Mouse (Mus musculus): ENCODE measurements around the gene Nutm2. TPM values are rescaled to one million over a fixed set of nuclear protein-coding genes. Genes with fewer than 3 reads are reported as not detected.
"Not testable (repeated sequence)": the region's sequence is repeated elsewhere in the genome, so short reads cannot be mapped to it uniquely, and the experiment has no call there.

Gene Nutm2
- total RNA-seq, 1 experiment, result not detected

DNA sequence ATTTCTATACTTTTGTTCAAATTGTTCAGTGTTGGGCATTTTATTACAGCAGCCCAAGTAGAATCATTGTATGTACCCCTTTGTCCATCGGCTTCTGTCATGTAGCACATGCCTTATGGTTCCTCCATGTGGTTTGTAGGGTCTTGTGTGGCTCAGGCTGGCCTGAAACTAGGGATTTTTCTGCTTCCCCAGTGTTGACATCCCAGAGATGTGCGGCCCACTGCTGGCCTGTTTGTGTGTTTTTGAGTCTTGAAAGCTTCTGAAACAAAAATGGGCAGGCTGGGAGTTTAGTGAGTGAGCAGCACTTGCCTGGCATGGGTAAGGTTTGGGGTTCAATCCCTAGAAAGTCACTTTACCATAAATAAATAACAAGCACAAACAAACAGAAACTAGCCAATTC, 42.6 kb upstream of the Nutm2 start:
- Histone ChIP-seq H3K9ac (ENCODE audit: insufficient read depth, low read depth, low read length, poor library complexity, severe bottlenecking) (no peak overlapping the region), H3K36me3 (ENCODE audit: control insufficient read depth, insufficient read depth, low read length, poor library complexity, severe bottlenecking) (peaks cover 40% of the 10 kb centered on the region), H3K4me1 (ENCODE audit: control insufficient read depth in 2 of 2, insufficient read depth in 2 of 2, low read length in 2 of 2, poor library complexity in 1 of 2) (no peaks in the 10 kb centered on the region), H3K4me3 (ENCODE audit: insufficient read depth in 1 of 2, low read depth in 1 of 2, low read length in 2 of 2, poor library complexity in 1 of 2, severe bottlenecking in 1 of 2) (no peak overlapping the region), H3K27ac (ENCODE audit: insufficient read depth, low read depth, low read length, poor library complexity, severe bottlenecking) (no peak overlapping the region), H3K9me3 (ENCODE audit: control insufficient read depth, insufficient read depth, low read depth, low read length) (no peaks in the 10 kb centered on the region)
- no peak for TF ChIP-seq ZC3H11A (IDR thresholded peaks at IDR 0.05; ENCODE audit: borderline replicate concordance, low read depth, low read length)
- TF ChIP-seq CHD2 (IDR thresholded peaks at IDR 0.05; ENCODE audit: low read depth, low read length), result no peak
- no peak for TF ChIP-seq MAFK (IDR thresholded peaks at IDR 0.05; ENCODE audit: insufficient read depth, low read depth, low read length)
- no peak for TF ChIP-seq ZNF384 (IDR thresholded peaks at IDR 0.05; ENCODE audit: low read depth, low read length)
- TF ChIP-seq HCFC1 (IDR thresholded peaks at IDR 0.05; ENCODE audit: borderline replicate concordance, insufficient read depth, low read length), result no peak
- in situ Hi-C loops (cut with MboI; ENCODE audit: low sequenced_read_pairs in 2 of 2, unreplicated experiment in 2 of 2), result no loop called here
- no peak for DNase-seq (ENCODE audit: low read depth, low spot score)

DNA sequence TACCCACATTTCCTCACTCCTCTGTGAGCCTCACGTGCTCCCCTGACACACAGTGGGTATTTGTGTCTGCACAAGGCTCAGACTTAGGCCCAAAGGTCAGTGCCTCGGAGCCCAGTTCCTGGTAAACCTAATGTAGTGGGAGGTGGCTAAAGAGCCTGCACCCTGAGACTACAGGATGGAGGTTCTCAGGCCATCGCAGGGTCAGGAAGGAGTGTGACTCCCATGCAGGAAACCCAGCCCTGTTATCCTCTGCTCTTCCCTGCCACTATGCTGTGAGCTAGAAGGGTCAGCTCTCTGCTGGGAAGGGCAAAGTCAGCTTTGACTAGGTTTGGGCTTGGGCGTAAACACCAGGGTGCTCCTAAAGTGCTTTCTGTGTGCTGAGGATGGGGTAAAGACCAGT, 40.4 kb upstream of the Nutm2 start:
- Histone ChIP-seq H3K9ac (ENCODE audit: insufficient read depth, low read depth, low read length, poor library complexity, severe bottlenecking) (no peak overlapping the region), H3K27ac (ENCODE audit: insufficient read depth, low read depth, low read length, poor library complexity, severe bottlenecking) (no peak overlapping the region), H3K4me3 (ENCODE audit: insufficient read depth in 1 of 2, low read depth in 1 of 2, low read length in 2 of 2, poor library complexity in 1 of 2, severe bottlenecking in 1 of 2) (no peak overlapping the region), H3K4me1 (ENCODE audit: control insufficient read depth in 2 of 2, insufficient read depth in 2 of 2, low read length in 2 of 2, poor library complexity in 1 of 2) (no peaks in the 10 kb centered on the region), H3K36me3 (ENCODE audit: control insufficient read depth, insufficient read depth, low read length, poor library complexity, severe bottlenecking) (peaks cover 44% of the 10 kb centered on the region), H3K9me3 (ENCODE audit: control insufficient read depth, insufficient read depth, low read depth, low read length) (no peaks in the 10 kb centered on the region)
- DNase-seq (ENCODE audit: low read depth, low spot score), result no peak
- in situ Hi-C loops (cut with MboI; ENCODE audit: low sequenced_read_pairs in 2 of 2, unreplicated experiment in 2 of 2), result no loop called here
- no peak for TF ChIP-seq CHD2 (IDR thresholded peaks at IDR 0.05; ENCODE audit: low read depth, low read length)
- TF ChIP-seq ZC3H11A (IDR thresholded peaks at IDR 0.05; ENCODE audit: borderline replicate concordance, low read depth, low read length), result no peak
- no peak for TF ChIP-seq HCFC1 (IDR thresholded peaks at IDR 0.05; ENCODE audit: borderline replicate concordance, insufficient read depth, low read length)
- no peak for TF ChIP-seq ZNF384 (IDR thresholded peaks at IDR 0.05; ENCODE audit: low read depth, low read length)
- TF ChIP-seq MAFK (IDR thresholded peaks at IDR 0.05; ENCODE audit: insufficient read depth, low read depth, low read length), result no peak

DNA sequence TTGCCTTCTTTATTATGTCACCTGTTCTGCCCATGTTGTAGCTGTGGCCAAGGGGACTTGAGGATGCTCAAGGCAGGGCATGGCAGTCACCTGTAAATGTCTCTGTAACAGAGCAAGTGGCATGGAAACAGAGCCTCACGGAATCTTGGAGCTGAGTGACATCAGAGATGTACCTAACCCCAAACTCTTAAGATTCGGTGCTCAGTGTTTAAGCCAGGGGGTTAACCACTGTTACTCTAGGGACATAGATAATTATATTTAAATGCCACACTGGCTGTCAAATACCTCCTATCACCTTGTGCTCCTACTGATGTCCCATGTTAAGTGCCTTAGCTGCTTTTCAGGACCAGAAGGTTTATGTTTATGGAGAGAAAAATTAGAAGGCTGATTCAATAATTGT, 23.3 kb upstream of the Nutm2 start, which contains the start of gene Gm47429:
Gene Gm47429 (minus strand): TSS at position 101 of the 400 bp plus-strand sequence.
- Histone ChIP-seq H3K9me3 (ENCODE audit: control insufficient read depth, insufficient read depth, low read depth, low read length) (no peaks in the 10 kb centered on the region), H3K4me1 (ENCODE audit: control insufficient read depth in 2 of 2, insufficient read depth in 2 of 2, low read length in 2 of 2, poor library complexity in 1 of 2) (peaks cover 3% of the 10 kb centered on the region in 2 experiments; a peak in 1 of 4 replicates), H3K36me3 (ENCODE audit: control insufficient read depth, insufficient read depth, low read length, poor library complexity, severe bottlenecking) (no peaks in the 10 kb centered on the region), H3K4me3 (ENCODE audit: insufficient read depth in 1 of 2, low read depth in 1 of 2, low read length in 2 of 2, poor library complexity in 1 of 2, severe bottlenecking in 1 of 2) (no peak within 1 kb of the TSS), H3K27ac (ENCODE audit: insufficient read depth, low read depth, low read length, poor library complexity, severe bottlenecking) (no peak within 1 kb of the TSS), H3K9ac (ENCODE audit: insufficient read depth, low read depth, low read length, poor library complexity, severe bottlenecking) (no peak within 1 kb of the TSS)
- TF ChIP-seq ZNF384 (IDR thresholded peaks at IDR 0.05; ENCODE audit: low read depth, low read length), result no peak
- TF ChIP-seq MAFK (IDR thresholded peaks at IDR 0.05; ENCODE audit: insufficient read depth, low read depth, low read length), result no peak
- no peak for TF ChIP-seq CHD2 (IDR thresholded peaks at IDR 0.05; ENCODE audit: low read depth, low read length)
- no peak for TF ChIP-seq ZC3H11A (IDR thresholded peaks at IDR 0.05; ENCODE audit: borderline replicate concordance, low read depth, low read length)
- TF ChIP-seq HCFC1 (IDR thresholded peaks at IDR 0.05; ENCODE audit: borderline replicate concordance, insufficient read depth, low read length), result no peak
- DNase-seq (ENCODE audit: low read depth, low spot score), result no peak
- in situ Hi-C loops (cut with MboI; ENCODE audit: low sequenced_read_pairs in 2 of 2, unreplicated experiment in 2 of 2), result no loop called here

DNA sequence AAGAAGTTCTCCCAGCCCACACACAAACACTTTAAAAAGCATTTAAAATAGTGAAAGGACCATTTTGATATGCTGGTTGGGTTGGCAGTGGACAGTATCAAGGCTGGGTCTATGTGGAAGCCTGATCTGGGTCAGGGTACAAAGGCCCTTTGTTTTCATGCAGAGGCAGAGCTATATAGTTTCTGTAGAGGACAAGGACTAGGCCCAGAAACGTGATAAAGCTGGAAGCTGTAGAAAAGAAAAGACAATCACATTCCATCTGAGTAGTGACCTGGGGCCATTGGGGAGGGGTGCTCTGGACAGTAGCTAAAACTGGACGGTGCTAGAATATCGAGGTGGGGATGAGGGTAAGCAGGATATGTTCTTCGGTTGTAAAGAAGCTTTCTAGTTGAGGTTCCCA, 21.8 kb upstream of the Nutm2 start:
- H3K9me3 ChIP-seq (ENCODE audit: control insufficient read depth, insufficient read depth, low read depth, low read length), result no peaks in the 10 kb centered on the region
- no peak overlapping the region for H3K9ac ChIP-seq (ENCODE audit: insufficient read depth, low read depth, low read length, poor library complexity, severe bottlenecking)
- no peak for DNase-seq (ENCODE audit: low read depth, low spot score)
- no peaks in the 10 kb centered on the region for H3K4me1 ChIP-seq (ENCODE audit: control insufficient read depth in 2 of 2, insufficient read depth in 2 of 2, low read length in 2 of 2, poor library complexity in 1 of 2)
- H3K36me3 ChIP-seq (ENCODE audit: control insufficient read depth, insufficient read depth, low read length, poor library complexity, severe bottlenecking), result no peaks in the 10 kb centered on the region
- TF ChIP-seq CHD2 (IDR thresholded peaks at IDR 0.05; ENCODE audit: low read depth, low read length), result no peak
- TF ChIP-seq ZC3H11A (IDR thresholded peaks at IDR 0.05; ENCODE audit: borderline replicate concordance, low read depth, low read length), result no peak
- no peak for TF ChIP-seq ZNF384 (IDR thresholded peaks at IDR 0.05; ENCODE audit: low read depth, low read length)
- TF ChIP-seq MAFK (IDR thresholded peaks at IDR 0.05; ENCODE audit: insufficient read depth, low read depth, low read length), result no peak
- in situ Hi-C loops (cut with MboI; ENCODE audit: low sequenced_read_pairs in 2 of 2, unreplicated experiment in 2 of 2), result no loop called here
- no peak overlapping the region for H3K4me3 ChIP-seq (ENCODE audit: insufficient read depth in 1 of 2, low read depth in 1 of 2, low read length in 2 of 2, poor library complexity in 1 of 2, severe bottlenecking in 1 of 2)
- H3K27ac ChIP-seq (ENCODE audit: insufficient read depth, low read depth, low read length, poor library complexity, severe bottlenecking), result no peak overlapping the region

DNA sequence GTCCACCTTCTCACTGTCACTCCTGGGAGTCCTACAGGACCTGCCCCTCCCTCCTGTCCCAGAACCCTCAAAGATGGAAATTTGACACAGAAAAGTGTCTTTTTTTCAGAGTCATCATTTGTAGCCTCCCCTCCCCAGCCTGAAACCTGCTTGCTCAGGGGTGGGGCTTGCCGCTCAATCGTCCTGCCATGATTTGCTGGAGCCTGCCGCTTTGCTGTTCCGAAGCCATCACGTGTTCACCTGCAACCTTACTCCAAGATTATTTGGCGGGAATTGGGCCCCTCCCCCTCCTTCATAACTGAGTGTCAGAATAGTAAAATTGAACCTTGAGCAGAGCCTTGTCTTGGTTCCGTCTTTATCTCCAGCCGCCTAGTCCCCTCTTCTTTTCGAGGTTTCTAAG, 14.8 kb upstream of the Nutm2 start:
- H3K36me3 ChIP-seq (ENCODE audit: control insufficient read depth, insufficient read depth, low read length, poor library complexity, severe bottlenecking); DNase-seq (ENCODE audit: low read depth, low spot score); H3K27ac ChIP-seq (ENCODE audit: insufficient read depth, low read depth, low read length, poor library complexity, severe bottlenecking); in situ Hi-C loops (cut with MboI; ENCODE audit: low sequenced_read_pairs in 2 of 2, unreplicated experiment in 2 of 2); H3K4me3 ChIP-seq (ENCODE audit: insufficient read depth in 1 of 2, low read depth in 1 of 2, low read length in 2 of 2, poor library complexity in 1 of 2, severe bottlenecking in 1 of 2); H3K9me3 ChIP-seq (ENCODE audit: control insufficient read depth, insufficient read depth, low read depth, low read length): not testable (repeated sequence)
- Histone ChIP-seq H3K9ac (ENCODE audit: insufficient read depth, low read depth, low read length, poor library complexity, severe bottlenecking) (peak overlapping the region; percentile 29; the same call in 1 of the 2 replicates), H3K4me1 (ENCODE audit: control insufficient read depth in 2 of 2, insufficient read depth in 2 of 2, low read length in 2 of 2, poor library complexity in 1 of 2) (peaks cover 11 to 13% of the 10 kb centered on the region in 2 experiments; a peak in 3 of 4 replicates)

Measured in ES-E14 (cell line).